Comparison of ENCODE assay signal across 7 mouse cellular contexts in genomic region chr19:38642515-38642914, GRCm38 (mm10).
DNase-seq lines count a peak whose midpoint lies in the region; ATAC-seq and TF ChIP-seq lines count a peak whose summit lies in the region.
"Not testable (repeated sequence)": the region's sequence is repeated elsewhere in the genome, so short reads cannot be mapped to it uniquely, and the experiment has no call there.

No protein-coding gene starts in this region.

- TF ChIP-seq RAD21 in CH12.LX (IDR thresholded peaks at IDR 0.05; ENCODE audit: low read depth, low read length), result peak; percentile 22

- ATAC-seq in liver, embryonic 14.5 days (ENCODE audit: insufficient read depth); midbrain, postnatal 0 days (ENCODE audit: low FRiP score): not testable (repeated sequence)

- intact Hi-C loops in heart, adult 2 months (cut with DNase I), result loop anchor here (5.0 kb wide), 1 partner anchor 75 kb away; no protein-coding TSS in a partner anchor

- 53% methylated on average over 1 of the region's 1 CpGs for WGBS in heart, adult 2 months
- 67% methylated on average over 1 of the region's 1 CpGs for WGBS in kidney, adult 2 months
- 31% methylated on average over 1 of the region's 1 CpGs for WGBS in liver, embryonic 14.5 days (ENCODE audit: insufficient replicate concordance)
- 74% methylated on average over 1 of the region's 1 CpGs for WGBS in midbrain, postnatal 0 days

- TF ChIP-seq EP300 in CH12.LX (IDR thresholded peaks at IDR 0.05; ENCODE audit: low read length); heart, adult 2 months (IDR thresholded peaks at IDR 0.05; ENCODE audit: insufficient read depth, low read depth, low read length); liver, embryonic 14.5 days (IDR thresholded peaks at IDR 0.05; ENCODE audit: low read depth): not testable (repeated sequence)

- H3K4me2 ChIP-seq in CH12.LX (ENCODE audit: insufficient read depth, low read depth, poor library complexity, severe bottlenecking); liver, embryonic 14.5 days (ENCODE audit: low read depth); midbrain, postnatal 0 days (ENCODE audit: low read depth, low read length, poor library complexity, severe bottlenecking): not testable (repeated sequence)

- not testable (repeated sequence) for H3K27ac ChIP-seq in CH12.LX (ENCODE audit: insufficient read depth, low read depth); heart, adult 2 months; kidney, adult 2 months (ENCODE audit: insufficient read depth, low read depth, low read length); liver, embryonic 14.5 days; midbrain, postnatal 0 days (ENCODE audit: low read depth, low read length)

- in situ Hi-C loops in CH12.LX (cut with MboI; ENCODE audit: low pct_ligation_motif_present, low pct_unique_long_range_greater_than_20kb, low sequenced_read_pairs), result not testable (repeated sequence)

- H3K9ac ChIP-seq in CH12.LX (ENCODE audit: insufficient read depth, low read depth); heart, adult 2 months (ENCODE audit: low read depth, low read length); liver, embryonic 14.5 days (replicated peaks); midbrain, postnatal 0 days (replicated peaks; ENCODE audit: low read length, poor library complexity, severe bottlenecking): not testable (repeated sequence)

- H3K79me2 ChIP-seq in CH12.LX (replicated peaks; ENCODE audit: control insufficient read depth, extremely low read depth, insufficient read depth, poor library complexity, severe bottlenecking); heart, adult 2 months (replicated peaks; ENCODE audit: control insufficient read depth, insufficient read depth, low read length): not testable (repeated sequence)

- not testable (repeated sequence) for H3K36me3 ChIP-seq in CH12.LX (replicated peaks in 1 of 2; ENCODE audit: control insufficient read depth in 1 of 2, insufficient read depth in 1 of 2, low read length in 1 of 2); heart, adult 2 months (ENCODE audit: control insufficient read depth, insufficient read depth, low read length); kidney, adult 2 months (ENCODE audit: control insufficient read depth, insufficient read depth, low read length); liver, embryonic 14.5 days (replicated peaks; ENCODE audit: control insufficient read depth, insufficient read depth, low read depth); midbrain, postnatal 0 days (ENCODE audit: insufficient read depth, low read length)

- peak in 1 of 2 experiments; percentile 71; a peak in 2 of 4 replicates for TF ChIP-seq CTCF in CH12.LX (conservative IDR thresholded peaks at IDR 0.05 in 1 of 2, IDR thresholded peaks at IDR 0.05 in 1 of 2; ENCODE audit: low read depth in 2 of 2, low read length in 2 of 2)
- peak; percentile 63 for TF ChIP-seq CTCF in heart, adult 2 months (IDR thresholded peaks at IDR 0.05)
- TF ChIP-seq CTCF in kidney, adult 2 months (conservative IDR thresholded peaks at IDR 0.05; ENCODE audit: insufficient read depth, insufficient read length, low read depth, low read length), result peak; percentile 33; the same call in 1 of the 2 replicates
- TF ChIP-seq CTCF in liver, embryonic 14.5 days (IDR thresholded peaks at IDR 0.05; ENCODE audit: low read depth), result peak; percentile 31; the same call in 1 of the 2 replicates
- TF ChIP-seq CTCF in midbrain, postnatal 0 days (IDR thresholded peaks at IDR 0.05), result peak; percentile 51

- not testable (repeated sequence) for TF ChIP-seq POLR2A in CH12.LX (IDR thresholded peaks at IDR 0.05; ENCODE audit: low read depth, low read length); heart, adult 2 months (IDR thresholded peaks at IDR 0.05; ENCODE audit: insufficient read depth, low read depth, low read length); kidney, adult 2 months (IDR thresholded peaks at IDR 0.05; ENCODE audit: low read depth, low read length)

- DNase-seq in CH12.LX (ENCODE audit: extremely low read depth), result peak; percentile 29
- DNase-seq in MEL-GATA-1-ER (ENCODE audit: extremely low read depth, low read depth), result peak; percentile 1
- DNase-seq in embryo, embryonic 10 days (ENCODE audit: low spot score), result peak; percentile 48
- DNase-seq in heart, adult 2 months; kidney, adult 2 months; liver, embryonic 14.5 days (ENCODE audit: low read depth in 3 of 3, low spot score in 3 of 3); midbrain, postnatal 0 days (ENCODE audit: low spot score): not testable (repeated sequence)

- not testable (repeated sequence) for H3K9me3 ChIP-seq in CH12.LX (replicated peaks; ENCODE audit: low read length); liver, embryonic 14.5 days (ENCODE audit: control insufficient read depth, low read length); midbrain, postnatal 0 days (ENCODE audit: low read length)

- not testable (repeated sequence) for H3K27me3 ChIP-seq in CH12.LX (replicated peaks); heart, adult 2 months (ENCODE audit: control insufficient read depth, insufficient read depth, low read length); kidney, adult 2 months (replicated peaks; ENCODE audit: control insufficient read depth, insufficient read depth, low read length); liver, embryonic 14.5 days (ENCODE audit: control insufficient read depth, insufficient read depth, low read length); midbrain, postnatal 0 days (ENCODE audit: insufficient read depth, low read length)

- dilution Hi-C loops in CH12.LX (cut with MboI; ENCODE audit: extremely low pct_ligation_motif_present, extremely low pct_unique_long_range_greater_than_20kb, low sequenced_read_pairs), result not testable (repeated sequence)

- not testable (repeated sequence) for H3K4me3 ChIP-seq in CH12.LX (replicated peaks in 1 of 3; ENCODE audit: low read depth in 2 of 3, low read length in 2 of 3, poor library complexity in 1 of 3); heart, adult 2 months; kidney, adult 2 months (ENCODE audit: insufficient read depth, low read depth, low read length); liver, embryonic 14.5 days (ENCODE audit: insufficient read depth in 1 of 2, low read depth in 2 of 2, low read length in 2 of 2); midbrain, postnatal 0 days (ENCODE audit: low read depth, low read length)

- H3K4me1 ChIP-seq in CH12.LX (ENCODE audit: control insufficient read depth in 1 of 2, insufficient read depth in 2 of 2); heart, adult 2 months (ENCODE audit: control insufficient read depth, insufficient read depth, low read length); kidney, adult 2 months (ENCODE audit: control insufficient read depth, insufficient read depth, low read length); liver, embryonic 14.5 days (replicated peaks; ENCODE audit: control insufficient read depth in 2 of 2, insufficient read depth in 2 of 2, low read length in 1 of 2); midbrain, postnatal 0 days (ENCODE audit: insufficient read depth, low read length): not testable (repeated sequence)

TF ChIP-seq in CH12.LX, 34 proteins besides CTCF, POLR2A, EP300 and RAD21:
- peak; percentile 40 for TF ChIP-seq SMC3 (IDR thresholded peaks at IDR 0.05; ENCODE audit: low read depth, low read length)
TF ChIP-seq in CH12.LX: peak in this region for 1; not testable (repeated sequence) for 33.
